Mouse (Mus musculus) frontal cortex, adult 2 months (tissue): ENCODE measurements at regions not wholly inside any gene's neighbourhood (a gene's known extent, or its start where the extent isn't known, plus 50 kb on each side); places are given as distances from the start of the nearest gene placed in this dataset.

ENCODE experiments used
- DNase-seq, 2 experiments: peaks; one replicate each; pipeline ENCODE4 v3.0.0; 2022; ENCODE audit warnings: low spot score in 1 of 2; ENCODE audit errors: extremely low spot score in 1 of 2

GRCm38 (mm10) chr10:98543253-98543997, 370.8 kb upstream of the Atp2b1 start:
- DNase-seq, result no peak

- DNase-seq, result no peak
Measured at GRCm38 (mm10) chr10:98543998-98544349, 370.2 kb upstream of the Atp2b1 start.

GRCm38 (mm10) chr10:98554575-98554974, 359.6 kb upstream of the Atp2b1 start:
- DNase-seq, result no peak

GRCm38 (mm10) chr10:98557470-98558060, 356.6 kb upstream of the Atp2b1 start:
- DNase-seq, result no peak

GRCm38 (mm10) chr10:98558560-98558959, 355.6 kb upstream of the Atp2b1 start:
- no peak for DNase-seq

GRCm38 (mm10) chr10:98562297-98562912, 351.8 kb upstream of the Atp2b1 start:
- no peak for DNase-seq

- DNase-seq, result no peak
Measured at GRCm38 (mm10) chr10:98572782-98573536, 341.2 kb upstream of the Atp2b1 start.

GRCm38 (mm10) chr10:98577040-98577439, 337.2 kb upstream of the Atp2b1 start:
- peak; percentile 41 to 58 for DNase-seq

GRCm38 (mm10) chr10:98584776-98585175, 329.4 kb upstream of the Atp2b1 start:
- no peak for DNase-seq

GRCm38 (mm10) chr10:98589726-98590125, 324.5 kb upstream of the Atp2b1 start:
- peak; percentile 58 to 67 for DNase-seq

GRCm38 (mm10) chr10:98592154-98592553, 322.1 kb upstream of the Atp2b1 start:
- no peak for DNase-seq

GRCm38 (mm10) chr10:98593910-98594309, 320.3 kb upstream of the Atp2b1 start:
- no peak for DNase-seq

GRCm38 (mm10) chr10:98608221-98608941, 305.8 kb upstream of the Atp2b1 start:
- peak; percentile 69 to 74 for DNase-seq

GRCm38 (mm10) chr10:98610708-98611107, 303.5 kb upstream of the Atp2b1 start:
- no peak for DNase-seq

- DNase-seq, result no peak
Measured at GRCm38 (mm10) chr10:98611707-98612360, 302.4 kb upstream of the Atp2b1 start.

GRCm38 (mm10) chr10:98618736-98619525, 295.3 kb upstream of the Atp2b1 start:
- DNase-seq, result peak; percentile 27 to 62

- no peak for DNase-seq
Measured at GRCm38 (mm10) chr10:98624103-98624502, 290.1 kb upstream of the Atp2b1 start.

GRCm38 (mm10) chr10:98624681-98625321, 289.4 kb upstream of the Atp2b1 start:
- DNase-seq, result peak in 1 of 2 experiments; percentile 36

- DNase-seq, result peak in 1 of 2 experiments; percentile 39
Measured at GRCm38 (mm10) chr10:98628191-98628590, 286.0 kb upstream of the Atp2b1 start.
